Mouse (Mus musculus): Measurements from ENCODE around the gene Qk.
A peak's percentile ranks its signal among the peaks of the same experiment; 100 is the strongest.

Qk gene

DNA sequence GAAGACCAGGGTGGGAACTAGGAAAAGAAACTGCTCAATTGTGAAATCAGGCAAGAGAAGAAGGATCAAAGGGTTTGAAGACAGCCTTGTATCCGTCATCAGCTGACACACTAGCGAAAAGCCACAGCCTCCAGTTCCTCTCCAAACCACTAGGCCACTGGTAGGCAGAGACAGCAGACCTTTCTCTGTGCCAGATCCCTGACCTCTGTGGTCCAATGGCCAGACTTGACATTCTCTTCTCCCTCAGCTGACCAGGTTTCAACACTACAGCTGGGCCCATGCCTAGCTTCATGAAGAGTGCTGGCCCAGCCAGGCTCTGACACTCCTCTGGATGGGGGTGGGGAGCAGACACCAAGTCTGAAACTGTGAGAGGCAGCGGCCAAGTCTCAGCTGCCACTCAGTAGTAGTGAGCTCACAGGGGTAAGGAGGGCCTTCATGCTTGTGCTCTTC lies 7.0 kb upstream of the Qk start:
- DNase-seq (ENCODE audit: low spot score in 2 of 2) = no peak

DNA sequence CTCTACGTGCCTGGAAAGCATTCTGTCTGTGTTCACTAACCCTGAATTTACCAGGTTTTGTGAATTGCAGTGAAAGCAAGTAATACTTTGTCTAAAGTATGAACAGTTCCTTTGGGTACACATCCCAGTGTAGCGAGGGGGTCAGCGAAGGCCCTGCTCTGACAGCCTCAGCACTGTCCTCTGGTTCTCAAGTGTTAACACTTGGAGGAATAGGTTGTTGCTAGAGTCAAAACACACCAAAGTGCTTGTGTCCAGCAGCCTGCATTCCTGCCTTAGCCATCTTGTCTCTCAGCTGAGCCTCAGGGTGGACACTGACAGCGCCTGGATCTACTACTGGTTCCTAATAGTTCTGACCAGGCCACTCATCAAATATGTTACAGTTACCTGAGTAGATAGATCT lies 6.3 kb upstream of the Qk start:
- no peak for DNase-seq (ENCODE audit: low spot score in 2 of 2)

DNA sequence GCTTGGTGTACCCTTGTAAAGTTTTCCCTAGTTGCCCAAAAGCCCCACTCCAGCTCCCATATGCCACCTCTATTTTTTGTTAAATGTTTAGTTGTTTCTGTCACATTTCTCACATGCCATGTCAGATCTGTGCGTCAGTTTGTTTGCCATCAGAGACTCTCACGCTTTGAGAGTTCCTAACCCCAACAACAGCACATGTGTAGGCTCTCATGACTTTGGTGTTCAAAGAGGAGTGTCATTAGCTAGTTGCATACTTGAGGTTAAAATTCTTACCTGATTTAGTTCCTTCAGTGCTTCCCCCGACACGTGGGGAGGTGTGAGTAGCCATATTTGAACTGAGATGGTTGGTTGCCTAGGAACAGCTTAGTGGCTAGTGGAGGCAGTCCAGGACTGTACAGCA lies 2.1 kb upstream of the Qk start:
- no peak for DNase-seq (ENCODE audit: low spot score in 2 of 2)

DNA sequence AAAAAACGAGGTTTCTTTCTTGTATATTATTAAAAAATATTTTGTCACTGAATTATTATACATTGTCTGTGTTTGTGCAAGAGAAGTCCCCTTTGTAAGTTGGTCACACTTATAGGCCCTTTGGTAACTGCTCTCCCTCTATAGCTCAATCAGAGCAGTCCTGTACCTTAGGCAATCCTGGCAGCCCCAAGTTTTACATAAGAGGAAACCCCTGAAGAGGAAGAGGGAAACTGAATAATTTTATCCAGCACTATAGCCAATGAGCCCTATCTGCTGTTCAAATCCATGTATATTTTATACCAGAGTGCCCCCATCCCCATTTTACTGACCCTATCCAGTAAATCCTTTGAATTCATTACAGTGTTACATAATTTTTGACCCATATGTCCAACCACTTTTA lies 1.4 kb upstream of the Qk start:
- DNase-seq (ENCODE audit: low spot score in 2 of 2) = no peak

DNA sequence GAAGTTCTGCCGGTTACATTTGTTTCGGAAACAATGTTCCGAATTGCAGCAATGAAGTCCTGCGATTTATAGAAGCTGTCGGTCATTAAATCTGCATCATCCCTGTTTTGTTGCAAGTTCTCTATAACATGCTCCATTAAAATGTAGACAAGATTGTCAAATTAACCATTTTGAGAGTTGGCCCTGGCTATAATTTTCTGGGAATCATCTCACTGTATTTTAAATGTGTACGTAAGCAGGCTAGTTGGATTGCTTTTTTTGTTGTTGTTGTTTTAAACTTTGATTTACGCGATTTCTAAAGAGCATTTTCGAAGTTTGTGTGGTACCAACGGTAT lies 769 bp upstream of the Qk start:
- DNase-seq (ENCODE audit: low spot score in 2 of 2) = no peak

DNA sequence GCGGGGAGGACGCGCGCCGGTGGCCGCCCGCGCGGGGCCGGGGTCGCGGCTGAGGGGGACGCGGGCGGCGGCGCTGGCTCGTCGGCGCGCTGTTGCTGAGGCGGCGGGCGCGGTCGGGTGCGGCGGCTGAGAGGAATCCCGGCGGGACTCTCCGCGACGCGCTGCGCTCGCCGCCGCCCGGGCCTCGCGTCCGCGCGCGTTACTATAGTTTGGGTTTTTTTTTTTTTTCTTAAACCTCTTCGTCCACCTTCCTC lies 296 bp downstream of the Qk start:
- DNase-seq (ENCODE audit: low spot score in 2 of 2) = no peak

DNA sequence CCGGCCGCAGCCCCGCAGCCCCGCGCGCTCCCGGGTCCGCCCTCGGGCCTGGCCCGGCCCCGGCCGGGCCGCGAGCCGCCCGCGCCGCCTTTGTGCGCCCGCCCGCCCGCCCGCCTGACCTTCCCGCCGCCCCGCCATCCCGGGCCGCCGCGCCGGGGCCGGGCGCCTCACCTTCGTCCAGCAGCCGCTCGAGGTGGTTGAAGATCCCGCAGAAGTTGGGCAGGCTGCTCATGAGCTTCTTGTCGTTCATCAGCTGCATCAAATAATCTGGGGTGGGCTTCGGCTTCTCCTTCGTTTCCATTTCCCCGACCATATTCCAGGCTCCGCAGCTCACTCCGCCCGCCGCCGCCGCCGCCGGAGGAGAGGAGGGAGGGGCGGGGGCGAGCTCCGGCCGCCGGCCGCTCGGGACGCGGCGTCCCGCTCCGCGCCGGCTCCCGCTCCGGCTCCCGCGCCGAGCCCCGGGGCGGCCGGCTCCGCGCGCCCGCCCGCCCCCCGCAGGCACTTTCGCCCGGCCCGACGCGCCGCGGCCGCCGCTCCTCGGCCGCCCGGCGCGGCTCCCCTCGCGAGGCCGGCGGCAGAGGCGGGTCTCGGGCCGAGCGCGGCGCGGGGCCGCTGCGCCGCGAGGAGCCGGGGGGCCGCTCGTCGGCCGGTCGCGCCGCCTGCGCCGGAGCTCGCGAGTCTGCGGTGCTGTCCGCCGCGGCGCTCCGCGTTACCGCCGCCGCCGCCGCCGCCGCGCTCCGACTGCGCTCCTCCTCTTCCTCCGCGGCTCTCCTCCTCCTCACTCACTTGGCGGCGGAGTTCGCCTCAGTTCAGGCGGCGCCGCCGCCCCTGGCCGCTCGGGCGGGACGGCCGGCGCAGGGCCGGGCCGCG lies 858 bp downstream of the Qk start:
- DNase-seq (ENCODE audit: low spot score in 2 of 2) = peak; percentile 55 to 64

DNA sequence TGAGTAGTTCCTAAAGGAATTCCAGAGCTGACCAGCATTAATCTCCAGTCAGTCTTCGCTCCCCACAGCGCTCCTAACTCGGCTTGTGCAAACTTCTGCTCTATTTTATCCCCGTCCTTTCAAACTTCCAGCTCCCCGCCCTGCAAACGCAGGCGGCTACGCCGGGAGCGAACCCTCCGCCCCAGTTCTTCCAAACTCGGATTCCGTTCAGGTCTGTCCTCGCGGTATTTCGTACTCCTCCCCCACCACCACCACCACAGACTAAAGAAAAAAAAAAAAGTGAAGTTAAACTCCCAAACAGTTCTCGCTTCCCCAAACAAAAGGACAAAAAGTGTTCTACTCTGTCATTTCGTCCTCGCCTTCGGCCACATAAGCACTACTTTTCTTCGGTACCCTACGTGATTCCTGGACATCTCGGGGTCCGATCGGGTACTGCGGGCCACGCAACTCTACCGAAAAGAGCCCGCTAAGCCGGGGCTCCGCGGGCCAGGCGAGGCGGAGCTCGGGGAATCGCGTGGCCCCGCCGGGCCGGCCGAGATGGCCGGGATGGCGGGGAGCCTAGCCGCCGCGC lies 1.6 kb downstream of the Qk start:
- peak; percentile 40 to 51 for DNase-seq (ENCODE audit: low spot score in 2 of 2)

DNA sequence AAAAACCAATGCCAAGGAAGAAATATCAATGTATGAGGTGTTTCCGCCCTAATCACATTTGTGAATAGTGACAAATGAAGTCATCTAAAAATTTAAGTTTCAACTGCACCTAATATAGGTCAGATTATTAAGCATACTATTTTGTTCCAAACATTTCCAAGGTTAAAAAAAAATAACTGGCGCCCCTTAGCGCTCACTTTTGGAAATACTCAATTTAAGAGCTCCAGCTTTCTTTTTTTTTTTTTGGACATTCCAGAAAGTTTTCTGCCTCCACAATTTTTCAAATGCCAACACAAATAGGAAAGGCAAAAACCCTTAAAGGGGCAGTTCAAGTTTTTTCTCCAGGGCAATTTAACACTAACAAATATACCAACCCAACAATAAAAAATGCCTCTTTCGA lies 2.5 kb downstream of the Qk start:
- peak in 1 of 2 experiments; percentile 48 for DNase-seq (ENCODE audit: low spot score in 2 of 2)

DNA sequence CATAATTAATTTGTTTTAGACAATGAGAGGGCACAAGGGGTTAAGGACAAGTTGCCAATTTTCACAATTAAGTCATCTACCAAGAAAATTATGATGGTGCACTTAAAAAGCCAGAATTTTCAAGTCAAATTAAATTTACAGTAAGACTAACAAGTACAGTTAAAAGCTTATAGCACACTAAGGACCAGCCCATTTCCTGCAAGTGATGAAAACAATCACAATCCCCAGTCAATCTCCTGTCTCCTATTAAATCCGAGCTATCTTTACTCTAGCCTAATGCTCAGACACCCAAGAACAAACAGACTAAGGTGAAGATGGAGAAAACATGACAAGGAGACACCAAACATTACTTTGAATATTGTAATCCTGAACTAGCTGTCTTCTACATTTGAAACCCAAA lies 3.2 kb downstream of the Qk start:
- DNase-seq (ENCODE audit: low spot score in 2 of 2) = no peak

DNA sequence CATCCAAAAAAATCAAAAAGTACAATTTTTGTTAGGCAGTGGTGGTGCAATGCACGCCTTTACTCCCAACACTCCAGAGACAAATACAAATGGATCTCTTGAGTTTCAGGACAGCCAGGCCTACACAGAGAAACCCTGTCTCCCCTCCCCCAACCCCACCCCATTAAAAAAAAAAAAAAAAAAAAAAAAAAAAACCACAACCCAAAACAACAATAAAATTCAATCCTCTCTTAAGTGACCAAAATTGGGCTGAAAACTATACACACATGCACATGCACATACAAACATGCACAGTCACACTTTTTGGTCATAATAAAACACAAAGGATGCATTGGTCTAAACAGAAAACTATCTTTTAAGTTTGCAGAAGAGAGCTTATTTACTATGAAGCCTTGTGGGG lies 9.6 kb downstream of the Qk start:
- DNase-seq (ENCODE audit: low spot score in 2 of 2) = no peak

DNA sequence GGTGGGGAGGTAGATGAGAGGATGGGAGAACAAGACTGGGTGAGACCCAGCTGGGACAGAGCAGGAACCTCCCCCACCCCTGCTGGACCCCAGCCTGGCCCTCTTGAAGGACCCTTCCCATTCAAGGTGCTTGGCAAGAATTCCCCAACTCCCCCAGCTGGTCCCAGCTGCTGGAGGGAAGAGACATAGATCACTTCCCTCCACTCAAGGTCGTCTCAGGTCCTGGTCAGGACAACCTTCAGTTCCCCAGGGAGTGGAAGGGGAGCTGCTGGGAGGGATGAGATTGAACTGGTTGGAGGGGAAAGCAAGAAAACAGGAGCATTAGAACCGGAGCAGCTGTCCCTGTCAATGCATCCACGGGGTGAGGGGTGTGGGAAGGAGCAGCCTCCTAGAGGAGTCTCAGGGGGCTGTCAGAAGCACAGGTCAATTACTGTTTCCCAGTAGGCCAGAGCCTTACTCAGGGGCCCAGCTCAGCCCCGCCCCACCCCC lies 10.5 kb downstream of the Qk start:
- no peak for DNase-seq (ENCODE audit: low spot score in 2 of 2)

DNA sequence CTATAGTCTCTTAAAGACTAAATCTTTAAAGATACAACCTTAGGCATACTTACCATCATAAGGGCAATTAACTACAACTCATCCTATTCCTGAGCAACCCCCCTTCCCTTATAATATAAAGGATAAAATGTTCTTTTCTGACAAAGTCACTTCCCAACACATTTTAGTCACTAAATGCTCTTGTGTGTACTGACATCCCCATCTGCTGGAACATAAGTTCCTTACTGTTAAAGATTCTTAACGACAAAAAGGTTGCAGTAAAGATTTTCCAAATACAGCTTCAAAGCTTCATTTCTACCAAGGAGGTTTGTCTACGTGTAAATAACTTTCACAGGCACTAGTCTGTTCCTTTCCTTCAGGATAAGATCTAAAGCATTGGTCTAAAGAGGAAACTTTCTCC lies 13.2 kb downstream of the Qk start:
- no peak for DNase-seq (ENCODE audit: low spot score in 2 of 2)

DNA sequence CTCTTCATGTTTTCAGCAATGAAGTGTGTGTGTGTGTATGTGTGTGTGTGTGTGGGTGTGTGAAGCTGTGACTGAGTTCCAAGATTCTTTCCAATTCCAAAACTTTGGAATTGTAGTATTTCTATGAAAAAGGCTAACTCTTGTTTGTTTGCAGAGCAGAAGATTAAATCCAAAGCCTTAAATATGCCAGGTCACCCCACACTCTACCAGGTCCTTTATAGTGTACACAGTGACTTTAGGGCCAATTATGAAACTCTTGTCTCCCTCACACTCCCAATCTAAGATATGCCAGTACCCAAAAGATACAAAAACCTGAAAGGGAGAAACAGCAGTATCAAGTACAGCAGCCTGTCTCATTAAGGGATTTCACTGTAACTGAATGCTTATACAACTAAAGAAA lies 15.7 kb downstream of the Qk start:
- no peak for DNase-seq (ENCODE audit: low spot score in 2 of 2)

DNA sequence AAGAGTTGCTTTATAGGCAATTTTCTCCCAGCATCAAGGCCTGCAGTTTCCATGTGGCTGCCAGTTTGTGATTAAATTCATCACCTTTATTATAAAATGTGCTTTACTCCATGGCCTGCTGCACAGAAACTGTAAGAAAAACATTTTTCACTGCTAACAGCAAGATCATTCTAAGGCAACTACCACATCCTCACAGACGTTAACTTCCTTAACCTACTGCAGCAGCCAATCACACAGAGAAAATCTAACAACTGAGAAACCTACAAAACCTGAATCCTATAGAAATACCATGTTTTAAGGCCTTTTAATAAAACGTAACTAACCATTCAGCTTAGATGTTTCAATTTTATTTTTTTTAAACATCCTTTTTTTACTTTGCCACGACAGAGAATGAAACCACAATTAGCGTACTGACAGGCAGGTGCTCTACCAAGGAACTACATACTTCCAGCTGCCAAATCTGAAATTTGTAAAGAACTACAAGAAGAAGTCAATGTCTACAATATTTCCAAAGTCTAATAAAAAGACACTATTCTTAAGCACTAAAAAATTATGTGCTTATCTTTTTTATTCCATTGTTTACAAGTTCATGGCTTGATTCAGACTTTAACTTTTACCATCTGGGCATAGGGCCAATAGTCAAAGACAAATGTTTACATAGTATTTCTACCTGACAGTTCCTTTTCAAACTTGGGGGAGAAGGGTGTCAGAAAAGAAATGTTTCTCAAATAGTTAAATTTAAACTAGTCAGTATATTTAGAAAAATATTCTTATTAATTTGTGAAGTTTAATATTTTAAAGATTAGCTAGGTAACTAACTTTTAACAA lies 18.5 kb downstream of the Qk start:
- DNase-seq (ENCODE audit: low spot score in 2 of 2) = no peak

DNA sequence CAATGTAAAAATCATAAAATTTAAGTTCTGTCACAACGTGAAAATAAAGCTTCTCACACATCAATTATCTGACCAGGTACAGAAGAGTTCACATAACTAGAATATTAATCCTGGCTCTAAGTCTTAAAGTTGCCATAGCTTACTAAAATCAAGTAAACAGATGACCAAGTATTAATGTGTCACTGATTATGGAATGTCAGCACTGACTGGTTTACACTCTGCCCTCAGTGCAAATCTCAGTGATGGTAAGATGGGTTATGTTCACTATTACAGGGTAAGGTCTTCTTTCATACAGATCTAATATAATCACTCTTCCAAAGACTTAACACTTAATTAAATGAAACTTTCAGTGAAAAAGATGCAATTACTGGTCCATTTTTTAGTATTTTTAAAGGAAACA lies 20.3 kb downstream of the Qk start:
- no peak for DNase-seq (ENCODE audit: low spot score in 2 of 2)

DNA sequence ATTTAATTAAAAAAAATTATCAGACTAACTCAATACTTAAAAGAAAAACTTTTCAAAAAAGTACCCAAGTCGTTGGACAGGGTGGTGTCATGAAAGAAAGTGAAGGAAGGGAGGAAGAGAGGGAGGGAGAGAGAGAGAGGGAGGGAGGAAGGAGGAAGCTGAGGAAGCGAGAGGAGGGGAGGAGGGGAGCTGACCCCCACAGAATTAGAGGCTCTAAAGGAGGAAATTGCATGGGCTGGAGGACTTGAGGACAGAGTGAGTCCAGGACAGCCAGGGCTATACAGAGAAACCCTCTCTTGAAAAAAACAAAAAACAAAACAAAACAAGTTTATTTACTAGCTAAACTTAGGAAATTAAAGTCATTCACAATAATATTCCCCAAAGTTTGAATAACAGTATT lies 27.1 kb downstream of the Qk start:
- DNase-seq (ENCODE audit: low spot score in 2 of 2) = no peak

DNA sequence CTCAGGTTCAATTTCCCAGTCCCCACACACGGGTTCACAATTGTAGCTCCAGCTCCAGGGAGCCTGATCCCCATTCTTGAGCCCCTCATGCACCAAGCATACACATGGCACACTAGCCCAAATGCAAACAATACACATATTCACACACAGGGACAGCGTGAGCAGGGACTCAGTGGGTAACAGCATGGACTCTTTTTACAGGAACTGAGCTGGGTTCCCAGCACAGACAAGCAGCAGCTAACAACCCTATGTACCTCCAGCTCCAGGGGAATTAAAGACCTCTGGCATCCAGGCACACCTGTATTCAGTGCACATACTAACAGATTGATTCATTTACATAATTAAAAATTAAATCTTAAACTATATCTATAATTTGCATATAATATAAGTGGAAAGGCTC lies 34.9 kb downstream of the Qk start:
- no peak for DNase-seq (ENCODE audit: low spot score in 2 of 2)

DNA sequence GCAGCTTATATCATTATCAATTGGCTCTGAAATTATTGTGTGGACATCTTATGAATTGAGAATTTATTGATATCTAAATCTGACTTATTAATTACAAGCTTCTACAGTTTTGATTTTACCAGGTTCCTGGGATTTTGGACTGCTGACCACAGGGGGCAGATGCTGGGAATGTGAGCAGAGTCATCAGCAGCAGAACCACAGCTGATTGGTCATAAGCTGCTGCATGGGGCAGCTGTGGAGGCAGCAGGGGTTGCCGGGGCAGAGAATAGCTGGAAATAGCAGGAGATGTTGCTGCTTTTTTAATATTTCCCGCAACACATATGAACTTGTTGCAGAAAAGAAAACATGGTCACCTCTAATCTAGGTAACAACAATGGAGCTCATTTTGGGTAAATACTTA lies 40.1 kb downstream of the Qk start:
- DNase-seq (ENCODE audit: low spot score in 2 of 2) = no peak

DNA sequence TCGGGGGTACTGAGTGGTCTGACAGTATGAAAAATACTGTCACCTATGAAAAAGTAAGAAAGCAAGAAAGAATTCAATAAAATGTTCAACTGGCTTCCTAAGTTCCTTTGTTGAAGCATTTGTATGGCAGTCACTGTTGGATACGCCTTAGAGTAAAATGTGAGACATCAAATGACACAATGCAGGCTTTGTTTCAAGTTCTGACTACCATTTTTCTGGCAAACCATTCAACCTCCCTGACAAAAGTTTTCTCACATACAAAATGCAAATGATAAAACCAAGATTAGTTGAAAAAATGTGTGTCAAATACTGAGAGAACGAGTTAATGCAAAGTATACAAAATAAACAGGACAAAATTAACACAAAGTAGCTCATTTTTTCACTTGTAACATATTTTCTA lies 50.1 kb downstream of the Qk start:
- no peak for DNase-seq (ENCODE audit: low spot score in 2 of 2)

DNA sequence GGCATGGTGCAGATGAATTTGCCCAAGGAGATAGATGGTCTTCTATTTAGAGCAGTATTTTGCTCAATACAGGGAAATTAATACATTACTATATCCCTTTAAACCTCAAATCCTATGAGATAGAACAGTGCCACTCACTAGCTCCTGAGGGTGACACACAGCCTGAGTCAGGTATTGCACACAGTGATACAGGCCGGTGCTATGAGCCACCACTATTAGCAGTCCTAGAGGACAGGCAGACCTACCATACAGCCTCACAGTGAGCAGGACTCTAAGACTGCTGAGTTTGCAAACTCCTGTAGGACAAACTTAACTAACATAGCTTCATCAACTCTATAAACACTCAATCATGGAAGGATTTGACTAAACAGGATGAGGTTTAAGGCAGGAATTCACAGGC lies 51.2 kb downstream of the Qk start:
- no peak for DNase-seq (ENCODE audit: low spot score in 2 of 2)

DNA sequence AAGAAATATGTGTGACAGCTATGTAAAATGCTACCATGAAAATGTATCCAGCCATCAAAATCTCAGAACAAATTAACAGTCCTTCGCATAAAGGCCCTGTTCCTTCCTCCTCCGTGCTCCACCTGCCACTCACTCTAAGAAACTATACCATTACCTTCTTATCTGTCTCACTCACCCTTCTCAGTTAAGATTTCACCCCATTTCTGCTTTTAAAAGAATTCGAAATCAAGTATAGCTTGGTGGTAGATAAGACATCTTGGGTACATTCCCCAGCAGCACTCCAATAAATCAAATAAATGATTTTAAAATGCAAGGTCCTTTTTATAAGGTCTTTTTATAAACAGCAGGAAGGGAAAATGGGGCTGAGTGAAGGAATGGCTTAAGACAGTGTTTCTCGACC lies 53.4 kb downstream of the Qk start:
- no peak for DNase-seq (ENCODE audit: low spot score in 2 of 2)
